Mouse (Mus musculus) adrenal gland, postnatal 10 days (tissue): Measurements from ENCODE around the gene Cavin3. TPM values are rescaled to one million over a fixed set of nuclear protein-coding genes. Genes with fewer than 3 reads are reported as not detected.
"Not testable (repeated sequence)": the region's sequence is repeated elsewhere in the genome, so short reads cannot be mapped to it uniquely, and the experiment has no call there.

ENCODE experiments used
- DNase-seq: peaks from one replicate; pipeline ENCODE4 v3.0.0; 2021; ENCODE audit warnings: mixed read lengths
- total RNA-seq, 2 experiments: library from RNA; stranded (reverse); gene quantifications; 2 replicates each; pipeline ENCODE4 v1.2.3; 2021

Gene Cavin3
- total RNA-seq, 2 experiments from 2014 or later, result 48.6 to 49.5 TPM

- DNase-seq, result peak; percentile 76
Observed at GRCm38 (mm10) chr7:105480561-105481504, 1.3 kb downstream of the Cavin3 start.

GRCm38 (mm10) chr7:105480081-105480480, 2.0 kb downstream of the Cavin3 start:
- DNase-seq, result no peak

GRCm38 (mm10) chr7:105479232-105479631, 2.9 kb downstream of the Cavin3 start:
- no peak for DNase-seq

GRCm38 (mm10) chr7:105478344-105478743, 3.8 kb downstream of the Cavin3 start:
- no peak for DNase-seq

- DNase-seq, result peak; percentile 60
Observed at GRCm38 (mm10) chr7:105477841-105478240, 4.3 kb downstream of the Cavin3 start.

- DNase-seq, result no peak
Observed at GRCm38 (mm10) chr7:105477433-105477700, 4.7 kb downstream of the Cavin3 start.

- no peak for DNase-seq
Observed at GRCm38 (mm10) chr7:105476683-105477432, 5.2 kb downstream of the Cavin3 start.

- DNase-seq, result peak; percentile 19
Observed at GRCm38 (mm10) chr7:105475396-105475949, 6.6 kb downstream of the Cavin3 start.

GRCm38 (mm10) chr7:105474771-105475315, 7.3 kb downstream of the Cavin3 start:
- peak; percentile 15 for DNase-seq

GRCm38 (mm10) chr7:105472607-105473006, 9.5 kb downstream of the Cavin3 start:
- no peak for DNase-seq

GRCm38 (mm10) chr7:105465505-105465904, 16.6 kb downstream of the Cavin3 start:
- DNase-seq, result not testable (repeated sequence)

GRCm38 (mm10) chr7:105458546-105458945, 23.6 kb downstream of the Cavin3 start:
- no peak for DNase-seq

GRCm38 (mm10) chr7:105453345-105453744, 28.8 kb downstream of the Cavin3 start:
- DNase-seq, result not testable (repeated sequence)

GRCm38 (mm10) chr7:105445076-105445475, 37.0 kb downstream of the Cavin3 start:
- DNase-seq, result no peak

GRCm38 (mm10) chr7:105441426-105441825, 40.7 kb downstream of the Cavin3 start:
- DNase-seq, result no peak

- no peak for DNase-seq
Observed at GRCm38 (mm10) chr7:105437979-105438772, 43.9 kb downstream of the Cavin3 start.

- no peak for DNase-seq
Observed at GRCm38 (mm10) chr7:105434798-105435197, 47.3 kb downstream of the Cavin3 start.

- DNase-seq, result no peak
Observed at GRCm38 (mm10) chr7:105433859-105434258, 48.2 kb downstream of the Cavin3 start.

GRCm38 (mm10) chr7:105432058-105432457, 50.0 kb downstream of the Cavin3 start:
- DNase-seq, result no peak
